Mouse (Mus musculus) left cerebral cortex, adult 9 months (tissue): ENCODE data around the gene Gm14327.
"Not testable (repeated sequence)": the region's sequence is repeated elsewhere in the genome, so short reads cannot be mapped to it uniquely, and the experiment has no call there.

Source experiments
- DNase-seq, 2 experiments: peaks; one replicate each; pipeline ENCODE4 v3.0.0; 2022; ENCODE audit warnings: low spot score in 2 of 2

The Gm14327 gene

DNA sequence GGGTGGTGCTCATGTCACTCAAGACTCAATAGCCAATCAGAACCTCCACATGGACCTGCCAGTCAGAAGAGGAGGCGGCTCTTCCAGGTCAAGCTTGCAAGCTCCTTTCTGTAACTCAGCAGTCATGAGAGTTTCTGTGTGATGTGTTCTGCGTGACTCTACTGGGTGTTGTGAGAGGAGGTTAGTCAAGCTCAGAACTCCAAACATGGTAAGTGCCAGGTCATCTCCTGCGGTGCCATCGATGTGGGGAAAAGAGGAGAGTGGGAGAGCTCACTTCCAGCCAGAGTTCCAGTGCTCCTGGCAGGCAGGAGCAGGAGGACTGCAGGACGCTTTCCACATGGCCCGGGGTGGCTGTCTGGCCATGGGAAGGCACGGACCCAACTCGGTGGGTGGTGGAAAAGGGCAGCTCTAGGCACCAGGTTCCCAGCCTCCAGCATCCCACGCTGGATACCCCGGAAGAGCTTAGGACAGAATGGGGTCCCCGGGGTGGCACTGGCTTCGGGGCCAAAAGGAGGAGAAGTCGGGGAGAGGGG lies at the start of gene Gm14327:
Gene Gm14327 (plus strand): TSS at position 51 of the 533 bp plus-strand sequence.
- DNase-seq: not testable (repeated sequence)

DNA sequence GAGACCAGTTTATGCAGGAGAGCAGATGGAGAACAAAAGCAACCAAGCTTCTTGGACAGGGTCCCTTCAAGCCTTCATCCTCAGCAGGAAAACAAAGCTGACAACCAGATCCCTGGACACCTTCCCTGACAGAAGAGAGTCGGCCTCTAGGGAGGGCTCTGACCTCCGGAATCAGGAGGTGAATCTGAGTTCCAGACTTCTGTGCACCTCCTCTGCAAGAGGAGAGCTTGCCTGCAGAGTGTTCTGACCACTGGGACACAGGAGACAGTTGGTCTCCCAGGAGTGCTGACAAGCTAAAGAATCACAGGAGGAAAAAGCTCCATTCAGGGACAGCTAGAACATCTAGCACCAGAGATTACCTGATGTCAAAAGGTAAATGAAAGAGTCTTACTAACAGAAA lies 34.6 kb upstream of the Gm14327 start:
- DNase-seq: not testable (repeated sequence)

DNA sequence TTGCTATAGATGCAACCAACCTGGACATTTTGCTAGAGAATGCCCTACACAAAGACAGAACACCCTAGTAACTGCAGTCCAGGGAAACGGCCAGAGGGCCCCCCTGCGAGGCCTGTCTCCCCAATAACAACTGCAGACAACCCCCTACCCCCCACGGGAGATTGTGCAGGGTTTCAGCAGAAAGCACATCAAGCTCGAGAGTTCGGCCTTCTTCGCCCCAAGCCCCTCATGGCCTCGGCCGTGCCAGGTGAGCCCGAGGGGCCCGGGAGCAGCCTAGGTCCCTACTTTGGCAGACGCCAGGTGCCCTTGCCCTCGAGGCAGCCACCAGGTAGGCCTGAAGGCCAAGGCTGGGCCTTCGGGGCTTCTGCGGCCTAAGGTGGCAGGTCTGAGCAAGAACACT lies 9.2 kb upstream of the Gm14327 start:
- DNase-seq: not testable (repeated sequence)

DNA sequence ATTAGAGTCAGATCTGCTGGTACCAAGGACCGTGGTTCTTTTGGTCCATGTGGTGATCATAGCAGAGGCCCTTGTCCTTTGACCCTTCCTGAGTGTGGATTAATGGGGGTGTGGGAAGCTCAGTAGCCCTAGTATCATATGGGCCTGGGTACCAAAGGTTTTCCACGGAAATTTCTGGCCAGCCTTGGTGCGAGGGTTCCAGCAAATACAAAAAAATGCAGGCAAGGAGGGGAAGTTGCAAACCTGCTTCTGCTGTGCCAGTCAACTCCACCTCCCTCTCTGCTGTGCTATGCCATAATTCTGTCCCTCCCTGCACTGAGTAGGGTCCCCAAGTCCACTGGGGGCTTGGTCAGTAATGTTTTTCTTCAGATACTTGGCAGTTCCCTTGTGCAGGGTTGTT lies 1.3 kb downstream of the Gm14327 start:
- DNase-seq: not testable (repeated sequence)

DNA sequence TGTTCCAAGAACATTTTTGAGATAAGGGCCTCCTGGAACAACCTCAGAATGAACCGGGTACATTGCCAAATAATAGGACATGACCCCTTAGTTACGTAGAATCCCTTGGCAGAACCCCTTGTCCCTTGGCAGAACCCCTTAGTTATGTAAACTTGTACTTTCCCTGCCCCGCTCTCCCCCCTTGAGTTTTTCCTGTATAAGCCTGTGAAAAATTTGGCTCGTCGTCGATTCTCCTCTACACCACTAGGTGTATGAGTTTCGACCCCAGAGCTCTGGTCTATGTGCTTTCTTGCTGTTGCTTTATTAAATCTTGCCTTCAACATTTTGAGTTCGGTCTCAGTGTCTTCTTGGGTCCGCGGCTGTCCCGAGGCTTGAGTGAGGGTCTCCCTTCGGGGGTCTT lies 6.4 kb downstream of the Gm14327 start:
- not testable (repeated sequence) for DNase-seq

DNA sequence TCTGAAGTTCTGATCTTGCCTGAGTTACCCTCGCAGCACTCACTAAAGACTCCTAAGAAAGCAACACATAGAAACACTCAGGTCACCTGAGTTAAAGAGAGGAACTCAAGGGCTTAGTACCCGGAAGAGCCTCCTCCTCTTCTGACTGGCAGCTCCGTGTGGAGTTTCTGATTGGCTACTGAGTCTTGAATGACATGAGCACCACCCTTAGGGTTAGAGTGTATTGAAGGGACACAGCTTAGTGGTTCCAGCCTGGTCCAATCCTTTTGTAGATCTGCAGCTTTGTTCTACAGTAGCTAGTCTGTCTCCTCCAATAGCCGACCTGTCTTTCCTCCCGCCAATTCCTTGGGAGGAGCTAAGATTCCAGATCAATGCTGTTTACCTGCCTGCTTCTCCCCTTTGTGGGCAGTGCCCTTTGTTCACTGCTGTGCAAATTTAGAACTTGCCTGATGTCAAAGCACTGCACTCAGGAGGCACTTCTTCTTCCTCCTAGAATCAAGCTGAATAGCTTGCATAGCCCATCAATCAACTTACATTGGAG lies 28.7 kb downstream of the Gm14327 start, which contains the start of gene Zfp972:
Gene Zfp972 (minus strand): TSS at position 51 of the 541 bp plus-strand sequence.
- DNase-seq: not testable (repeated sequence)
